Mouse (Mus musculus) intestine, postnatal 0 days (tissue): Measurements from ENCODE around the gene Gm45716. TPM values are rescaled to one million over a fixed set of nuclear protein-coding genes. Genes with fewer than 3 reads are reported as not detected.

Experiments
- ATAC-seq: fragments of 200-750 bp; cut with Nextera tagmentation; 2 replicates; pipeline ENCODE4 v1.8.0; 2017; ENCODE audit warnings: mild to moderate bottlenecking, moderate TSS enrichment, moderate library complexity
- H3K27ac ChIP-seq: fragments of 300-500 bp; sonication (generic); 2 replicates; pipeline ENCODE4 v1.5.1; 2014; ENCODE audit warnings: mild to moderate bottlenecking, low read depth, low read length, moderate library complexity
- H3K27me3 ChIP-seq: fragments of 300-500 bp; sonication (generic); replicated peaks from 2 replicates; pipeline ENCODE4 v1.6.1; 2014; ENCODE audit warnings: low read length, mixed read lengths; ENCODE audit not compliant: control insufficient read depth, insufficient read depth
- H3K36me3 ChIP-seq: fragments of 300-500 bp; sonication (generic); 2 replicates; pipeline ENCODE4 v1.6.1; 2014; ENCODE audit warnings: mild to moderate bottlenecking, moderate library complexity; ENCODE audit not compliant: control insufficient read depth, insufficient read depth
- H3K4me1 ChIP-seq: fragments of 300-500 bp; sonication (generic); replicated peaks from 2 replicates; pipeline ENCODE4 v1.6.1; 2014; ENCODE audit warnings: antibody characterized with exemption, low read length, mixed read lengths; ENCODE audit not compliant: control insufficient read depth, insufficient read depth
- H3K4me2 ChIP-seq: fragments of 300-500 bp; sonication (generic); replicated peaks from 2 replicates; pipeline ENCODE4 v1.6.1; 2014; ENCODE audit warnings: low read depth, mild to moderate bottlenecking, moderate library complexity
- H3K4me3 ChIP-seq: fragments of 300-500 bp; sonication (generic); 2 replicates; pipeline ENCODE4 v1.5.1; 2014; ENCODE audit warnings: low read depth, low read length
- H3K9ac ChIP-seq: fragments of 300-500 bp; sonication (generic); 2 replicates; pipeline ENCODE4 v1.6.1; 2014; ENCODE audit warnings: mild to moderate bottlenecking, low read depth, low read length
- H3K9me3 ChIP-seq: fragments of 300-500 bp; sonication (generic); 2 replicates; pipeline ENCODE4 v1.6.1; 2016; ENCODE audit warnings: mixed run types; ENCODE audit not compliant: control insufficient read depth
- CTCF ChIP-seq: sonication (generic); IDR thresholded peaks from 2 replicates; pipeline ENCODE4 v1.5.1; 2016; ENCODE audit warnings: low read depth, mild to moderate bottlenecking, control low read depth, antibody characterized with exemption, moderate library complexity
- WGBS: fragments of 180-500 bp; shearing (Covaris S2); extraction: QIAGEN DNeasy Blood & Tissue Kit; methylation state at CpG from one replicate; pipeline ENCODE4 v1.1.7; 2014; 5-methylcytosine and 5-hydroxymethylcytosine counted together
- polyA plus RNA-seq: library from polyadenylated mRNA; unstranded; fragments of >200 nt; fragmentation: Nextera tagmentation; extraction: Ambion mirVana; gene quantifications from 2 replicates; pipeline ENCODE4 v1.2.1, GENCODE M21; 2015

The Gm45716 gene
- polyA plus RNA-seq, 1 experiment from 2014 or later = 23.9 TPM

DNA sequence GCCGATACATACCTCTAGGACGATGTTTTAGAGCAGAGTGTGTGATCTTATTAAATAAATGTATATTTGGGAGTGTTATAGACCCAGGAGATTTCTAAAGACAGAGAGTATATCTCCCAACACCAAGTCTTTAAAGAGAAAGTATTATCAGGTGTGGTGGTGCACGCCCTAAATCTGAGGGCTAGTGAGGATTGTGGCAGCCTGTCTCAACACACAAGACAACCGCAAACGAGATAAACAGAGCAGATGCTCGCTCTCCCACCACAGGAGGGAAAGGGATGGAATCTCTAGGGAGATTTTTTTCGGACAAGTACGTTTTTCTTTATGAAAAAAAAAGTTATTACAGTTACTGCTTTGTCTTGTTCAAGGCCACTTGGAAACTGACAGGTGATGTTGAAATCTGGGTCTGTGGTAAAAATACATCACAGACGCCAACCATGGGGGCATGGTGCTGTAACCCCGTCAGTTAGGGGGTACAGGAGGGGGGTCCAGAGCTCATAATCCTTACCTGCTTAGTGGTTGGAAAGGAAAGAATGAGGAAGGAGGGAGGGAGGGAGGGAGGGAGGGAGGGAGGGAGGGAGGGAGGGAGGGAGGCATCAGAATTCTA, 70.9 kb downstream of the Gm45716 start:
- no peak for ATAC-seq
- WGBS = 73% methylated on average over 10 of the region's 10 CpGs
- Histone ChIP-seq H3K27ac (no peak overlapping the region), H3K4me1 (no peaks in the 10 kb centered on the region), H3K27me3 (no peaks in the 10 kb centered on the region), H3K4me2 (no peak overlapping the region), H3K36me3 (peaks cover 28% of the 10 kb centered on the region), H3K9ac (no peak overlapping the region), H3K9me3 (no peaks in the 10 kb centered on the region), H3K4me3 (no peak overlapping the region)
- TF ChIP-seq CTCF = no peak

GRCm38 (mm10) chr11:90259071-90259470, 71.6 kb downstream of the Gm45716 start:
- 33% methylated on average over 4 of the region's 4 CpGs for WGBS
- Histone ChIP-seq H3K27me3 (no peaks in the 10 kb centered on the region), H3K27ac (no peak overlapping the region), H3K36me3 (peaks cover 30% of the 10 kb centered on the region), H3K4me1 (no peaks in the 10 kb centered on the region), H3K4me3 (no peak overlapping the region), H3K9me3 (no peaks in the 10 kb centered on the region), H3K9ac (no peak overlapping the region), H3K4me2 (no peak overlapping the region)
- peak; percentile 7; the same call in 1 of the 2 replicates for ATAC-seq
- no peak for TF ChIP-seq CTCF

- no peak for TF ChIP-seq CTCF
- ATAC-seq = no peak
- no peaks in the 10 kb centered on the region for H3K4me1 ChIP-seq
- no peak overlapping the region for H3K4me3 ChIP-seq
- H3K9ac ChIP-seq = no peak overlapping the region
- H3K9me3 ChIP-seq = no peaks in the 10 kb centered on the region
- WGBS = 78% methylated on average over 9 of the region's 9 CpGs
- no peak overlapping the region for H3K27ac ChIP-seq
- H3K36me3 ChIP-seq = peaks cover 37% of the 10 kb centered on the region
- H3K4me2 ChIP-seq = no peak overlapping the region
- H3K27me3 ChIP-seq = no peaks in the 10 kb centered on the region
Observed at GRCm38 (mm10) chr11:90259826-90260225, 72.3 kb downstream of the Gm45716 start.

DNA sequence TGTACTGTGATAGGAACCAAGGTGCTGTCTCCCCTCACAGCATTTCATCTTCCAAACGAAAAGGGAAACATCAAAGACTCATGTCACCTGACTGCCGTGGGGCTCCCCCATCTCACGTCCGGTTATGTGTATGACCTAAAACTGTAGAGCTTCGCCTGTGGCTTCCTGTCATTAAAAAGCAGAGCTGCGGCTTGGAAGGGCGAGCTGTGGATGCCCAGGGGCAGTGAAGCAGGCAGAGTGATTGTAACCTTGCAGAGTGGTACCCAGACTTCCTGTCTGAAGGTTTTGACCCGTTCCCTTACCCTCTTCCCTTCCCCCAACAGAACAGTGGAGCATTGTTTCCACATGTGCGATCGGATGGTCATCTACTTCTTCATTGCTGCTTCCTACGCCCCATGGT, 76.7 kb downstream of the Gm45716 start:
- TF ChIP-seq CTCF = no peak
- Histone ChIP-seq H3K9me3 (no peaks in the 10 kb centered on the region), H3K4me3 (no peak overlapping the region), H3K27ac (no peak overlapping the region), H3K4me1 (0 out of 2 replicates have a peak, but pooled peaks cover 1% of the 10 kb centered on the region), H3K4me2 (no peak overlapping the region), H3K36me3 (peaks cover 53% of the 10 kb centered on the region), H3K9ac (no peak overlapping the region), H3K27me3 (no peaks in the 10 kb centered on the region)
- ATAC-seq = no peak
- WGBS = 78% methylated on average over 11 of the region's 11 CpGs

DNA sequence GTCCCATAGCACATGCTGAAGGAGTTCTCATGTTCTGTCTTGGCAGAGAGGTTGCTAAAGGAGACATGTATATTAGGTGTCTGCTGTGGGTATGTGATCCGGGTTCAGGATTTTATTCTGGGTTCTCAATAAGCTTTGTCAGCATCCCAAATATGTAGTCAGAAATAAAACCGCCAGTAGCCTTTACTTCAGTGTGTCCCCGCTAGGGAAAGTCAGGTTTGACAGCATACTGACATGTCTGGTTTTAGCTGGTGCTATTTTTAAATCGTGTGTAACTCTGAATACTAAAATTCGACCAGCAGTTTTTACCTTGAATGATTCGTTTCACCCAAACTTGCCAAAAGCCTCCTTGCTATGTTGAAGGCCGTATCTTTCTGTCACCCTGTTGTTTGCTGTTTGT, 78.1 kb downstream of the Gm45716 start:
- Histone ChIP-seq H3K27ac (no peak overlapping the region), H3K36me3 (peaks cover 56% of the 10 kb centered on the region), H3K9me3 (no peaks in the 10 kb centered on the region), H3K4me3 (no peak overlapping the region), H3K27me3 (no peaks in the 10 kb centered on the region), H3K4me1 (0 out of 2 replicates have a peak, but pooled peaks cover 3% of the 10 kb centered on the region), H3K9ac (no peak overlapping the region), H3K4me2 (no peak overlapping the region)
- TF ChIP-seq CTCF = no peak
- 91% methylated on average over 7 of the region's 7 CpGs for WGBS
- no peak for ATAC-seq

GRCm38 (mm10) chr11:90268934-90269333, 81.5 kb downstream of the Gm45716 start:
- no peaks in the 10 kb centered on the region for H3K9me3 ChIP-seq
- 38% methylated on average over 5 of the region's 5 CpGs for WGBS
- TF ChIP-seq CTCF = no peak
- H3K9ac ChIP-seq = no peak overlapping the region
- no peak overlapping the region for H3K4me2 ChIP-seq
- H3K4me1 ChIP-seq = 0 out of 2 replicates have a peak, but pooled peaks cover 3% of the 10 kb centered on the region
- H3K4me3 ChIP-seq = no peak overlapping the region
- ATAC-seq = peak; percentile 98
- no peaks in the 10 kb centered on the region for H3K27me3 ChIP-seq
- H3K36me3 ChIP-seq = peaks cover 38% of the 10 kb centered on the region
- no peak overlapping the region for H3K27ac ChIP-seq
